Mouse (Mus musculus): ENCODE measurements around the gene Kif12.

DNA sequence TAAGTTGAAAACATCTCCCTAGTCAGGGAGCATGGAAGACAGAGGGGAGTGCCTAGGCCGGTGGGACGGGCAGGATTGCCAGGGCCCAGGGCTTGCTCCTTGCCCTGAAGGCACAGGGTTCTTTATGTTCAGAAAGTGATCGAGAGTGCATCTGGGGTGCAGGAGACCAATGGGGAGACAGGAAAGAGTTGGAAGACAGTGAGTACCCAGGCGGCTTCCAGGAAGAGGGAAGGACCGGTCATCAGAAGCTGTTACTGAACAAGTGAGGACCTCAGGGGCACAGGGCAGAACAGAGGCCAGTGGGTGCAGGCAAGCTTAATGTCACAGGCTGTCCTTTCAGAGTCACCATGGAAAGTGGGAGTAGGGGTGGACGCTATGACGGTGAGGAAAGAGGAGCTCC, 13.7 kb downstream of the Kif12 start:
- TF ChIP-seq CTCF (IDR thresholded peaks at IDR 0.05; ENCODE audit: control insufficient read depth, insufficient read depth, low read length) (no peak), POLR2A (IDR thresholded peaks at IDR 0.05; ENCODE audit: borderline replicate concordance, control insufficient read depth, low read depth, low read length) (no peak)
